Mouse (Mus musculus) neural tube, embryonic 12.5 days (tissue): ENCODE data around the gene Wdr81. TPM values are rescaled to one million over a fixed set of nuclear protein-coding genes. Genes with fewer than 3 reads are reported as not detected.

ENCODE experiments used
- ATAC-seq: fragments of 200-750 bp; cut with Nextera tagmentation; 2 replicates; pipeline ENCODE4 v1.8.0; 2017; ENCODE audit warnings: low read depth, mild to moderate bottlenecking, moderate TSS enrichment, moderate library complexity; ENCODE audit not compliant: low FRiP score
- H3K27ac ChIP-seq: fragments of 300-500 bp; sonication (generic); 2 replicates; pipeline ENCODE4 v1.5.1; 2016
- H3K27me3 ChIP-seq: fragments of 300-500 bp; sonication (generic); replicated peaks from 2 replicates; pipeline ENCODE4 v1.6.1; 2016; ENCODE audit warnings: mild to moderate bottlenecking
- H3K36me3 ChIP-seq: fragments of 300-500 bp; sonication (generic); 2 replicates; pipeline ENCODE4 v1.6.1; 2016; ENCODE audit warnings: mild to moderate bottlenecking
- H3K4me1 ChIP-seq: fragments of 300-500 bp; sonication (generic); 2 replicates; pipeline ENCODE4 v1.6.1; 2016
- H3K4me2 ChIP-seq: fragments of 300-500 bp; sonication (generic); replicated peaks from 2 replicates; pipeline ENCODE4 v1.6.1; 2016; ENCODE audit warnings: mild to moderate bottlenecking
- H3K4me3 ChIP-seq: fragments of 300-500 bp; sonication (generic); 2 replicates; pipeline ENCODE4 v1.5.1; 2016
- H3K9ac ChIP-seq: fragments of 300-500 bp; sonication (generic); 2 replicates; pipeline ENCODE4 v1.6.1; 2016; ENCODE audit warnings: mild to moderate bottlenecking
- H3K9me3 ChIP-seq: fragments of 300-500 bp; sonication (generic); 2 replicates; pipeline ENCODE4 v1.6.1; 2016; ENCODE audit warnings: mild to moderate bottlenecking
- WGBS: fragments of 180-500 bp; shearing (Covaris S2); methylation state at CpG from one replicate; pipeline ENCODE4 v1.1.7; 2016; 5-methylcytosine and 5-hydroxymethylcytosine counted together
- polyA plus RNA-seq: library from polyadenylated mRNA; unstranded; fragments of >200 nt; fragmentation: Nextera tagmentation; extraction: Ambion mirVana; gene quantifications from 2 replicates; pipeline ENCODE4 v1.2.1, GENCODE M21; 2016

The Wdr81 gene
- polyA plus RNA-seq, 1 experiment from 2014 or later = 9.0 TPM

DNA sequence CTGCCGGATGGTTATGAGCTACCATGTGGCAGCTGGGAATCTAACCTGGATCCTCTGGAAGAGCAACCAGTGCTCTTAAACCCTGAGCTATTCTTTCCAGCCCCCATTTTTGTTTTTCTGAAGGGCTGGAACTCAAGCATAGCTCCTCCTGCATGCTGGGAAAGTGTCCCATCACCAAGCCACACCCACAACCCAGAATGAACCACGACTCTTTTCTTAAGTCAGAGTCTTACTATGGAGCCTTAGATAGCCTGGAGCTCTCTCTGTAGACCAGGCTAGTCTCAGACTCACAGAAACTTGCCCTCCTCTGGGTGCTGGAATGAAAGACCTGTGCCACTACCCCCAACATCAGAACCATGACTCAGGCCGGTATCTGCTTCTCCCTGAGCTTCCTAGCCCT is 5.9 kb downstream of the Wdr81 start:
- ATAC-seq = no peak
- peaks cover 36% of the 10 kb centered on the region for H3K36me3 ChIP-seq
- 78% methylated on average over 3 of the region's 3 CpGs for WGBS
- no peak overlapping the region for H3K4me2 ChIP-seq
- H3K4me1 ChIP-seq = peaks cover 6% of the 10 kb centered on the region
- no peaks in the 10 kb centered on the region for H3K27me3 ChIP-seq
- H3K4me3 ChIP-seq = no peak overlapping the region
- H3K9ac ChIP-seq = no peak overlapping the region
- no peaks in the 10 kb centered on the region for H3K9me3 ChIP-seq
- no peak overlapping the region for H3K27ac ChIP-seq

DNA sequence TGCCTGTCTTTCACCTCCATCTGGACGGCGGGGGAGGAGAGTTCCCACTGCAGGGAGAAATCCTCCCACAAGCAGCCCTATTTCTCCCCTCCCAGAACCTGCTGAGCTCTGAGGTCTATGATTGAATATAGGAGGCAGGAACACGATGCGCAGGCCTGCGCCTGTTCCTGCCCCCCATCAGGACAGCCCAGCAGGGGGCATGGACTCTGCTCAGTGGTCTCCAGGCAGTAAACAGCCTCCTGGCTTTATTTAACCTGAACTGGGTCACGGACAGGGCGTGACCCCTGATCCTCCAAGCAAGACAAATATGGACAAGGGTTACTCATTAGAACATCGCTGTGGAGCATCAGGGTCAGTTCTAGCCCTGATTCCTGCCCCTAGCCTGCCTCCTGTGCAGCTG is 10.8 kb downstream of the Wdr81 start:
- Histone ChIP-seq H3K36me3 (peaks cover 39% of the 10 kb centered on the region), H3K9me3 (no peaks in the 10 kb centered on the region), H3K9ac (no peak overlapping the region), H3K4me2 (no peak overlapping the region), H3K4me3 (no peak overlapping the region), H3K27ac (no peak overlapping the region), H3K27me3 (no peaks in the 10 kb centered on the region), H3K4me1 (peaks cover 3% of the 10 kb centered on the region)
- no peak for ATAC-seq
- WGBS = 33% methylated on average over 8 of the region's 8 CpGs

DNA sequence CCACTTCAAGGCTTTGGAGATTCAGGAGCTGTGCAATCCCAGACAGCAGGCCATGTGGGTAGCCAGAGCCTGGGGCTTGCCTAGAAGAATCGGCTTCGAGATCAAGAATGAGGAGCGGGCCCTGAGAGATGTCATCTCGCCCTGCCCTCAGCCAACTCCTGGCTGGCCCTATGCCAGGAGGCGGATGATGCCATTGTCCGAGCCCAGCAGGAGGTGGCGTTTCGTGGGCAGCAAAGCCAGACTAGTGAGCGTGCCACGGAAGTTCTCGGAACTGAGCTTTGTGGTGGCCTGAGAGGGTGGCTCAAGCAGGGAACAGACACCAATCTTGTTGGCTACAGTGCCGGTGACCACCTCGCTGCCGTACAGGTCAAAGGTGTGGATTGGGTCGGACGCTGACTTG is 12.9 kb downstream of the Wdr81 start:
- no peak overlapping the region for H3K4me2 ChIP-seq
- H3K36me3 ChIP-seq = peaks cover 23% of the 10 kb centered on the region
- no peak overlapping the region for H3K9ac ChIP-seq
- no peak for ATAC-seq
- no peak overlapping the region for H3K27ac ChIP-seq
- H3K4me1 ChIP-seq = peaks cover 3% of the 10 kb centered on the region
- H3K27me3 ChIP-seq = no peaks in the 10 kb centered on the region
- no peaks in the 10 kb centered on the region for H3K9me3 ChIP-seq
- 80% methylated on average over 16 of the region's 16 CpGs for WGBS
- no peak overlapping the region for H3K4me3 ChIP-seq

DNA sequence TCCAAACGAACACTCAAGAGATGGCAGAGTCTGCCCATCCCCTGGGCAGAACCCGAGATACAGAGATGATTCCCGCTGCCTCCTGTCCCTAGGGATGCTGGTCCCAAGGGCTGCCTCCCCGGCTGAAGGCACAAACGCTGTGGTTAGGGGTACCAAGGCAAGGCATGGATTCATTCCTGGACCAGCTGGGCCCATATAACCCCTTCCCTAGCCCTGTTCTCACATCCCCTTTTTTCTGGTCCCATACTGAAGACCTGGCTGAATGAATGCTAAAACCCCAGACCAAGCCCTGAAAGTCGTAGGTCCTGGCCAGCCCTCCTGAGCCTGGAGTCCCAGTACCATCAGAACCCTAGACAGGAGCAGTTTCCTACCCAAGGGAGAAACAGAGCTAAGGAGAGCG is 13.5 kb downstream of the Wdr81 start:
- H3K36me3 ChIP-seq = peaks cover 23% of the 10 kb centered on the region
- H3K27ac ChIP-seq = no peak overlapping the region
- no peak overlapping the region for H3K9ac ChIP-seq
- ATAC-seq = no peak
- WGBS = 73% methylated on average over 7 of the region's 7 CpGs
- H3K27me3 ChIP-seq = no peaks in the 10 kb centered on the region
- no peak overlapping the region for H3K4me2 ChIP-seq
- peaks cover 3% of the 10 kb centered on the region for H3K4me1 ChIP-seq
- H3K4me3 ChIP-seq = no peak overlapping the region
- no peaks in the 10 kb centered on the region for H3K9me3 ChIP-seq

DNA sequence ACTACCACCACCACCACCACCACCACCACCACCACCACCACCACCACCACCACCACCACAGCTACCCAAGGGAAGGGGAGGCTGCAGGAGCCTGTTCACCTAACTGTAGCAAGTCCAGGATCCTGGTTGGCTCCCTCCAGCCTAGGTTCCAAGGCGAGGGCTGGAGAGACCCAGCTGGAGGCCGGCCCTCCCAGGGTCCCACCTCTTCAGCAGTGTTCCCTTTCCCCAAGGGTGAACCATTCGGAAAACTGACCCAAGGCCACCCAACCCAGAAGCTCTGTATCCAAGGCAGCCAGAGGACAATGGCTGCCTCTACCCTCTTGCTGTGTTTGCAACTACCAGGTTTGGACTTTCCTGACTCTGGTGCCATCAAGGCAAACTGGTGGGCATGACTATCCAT is 14.6 kb downstream of the Wdr81 start:
- Histone ChIP-seq H3K4me2 (no peak overlapping the region), H3K4me3 (no peak overlapping the region), H3K36me3 (peaks cover 16% of the 10 kb centered on the region), H3K9me3 (no peaks in the 10 kb centered on the region), H3K27me3 (no peaks in the 10 kb centered on the region), H3K27ac (no peak overlapping the region), H3K4me1 (peaks cover 3% of the 10 kb centered on the region), H3K9ac (no peak overlapping the region)
- WGBS = 90% methylated on average over 3 of the region's 3 CpGs
- ATAC-seq = no peak

DNA sequence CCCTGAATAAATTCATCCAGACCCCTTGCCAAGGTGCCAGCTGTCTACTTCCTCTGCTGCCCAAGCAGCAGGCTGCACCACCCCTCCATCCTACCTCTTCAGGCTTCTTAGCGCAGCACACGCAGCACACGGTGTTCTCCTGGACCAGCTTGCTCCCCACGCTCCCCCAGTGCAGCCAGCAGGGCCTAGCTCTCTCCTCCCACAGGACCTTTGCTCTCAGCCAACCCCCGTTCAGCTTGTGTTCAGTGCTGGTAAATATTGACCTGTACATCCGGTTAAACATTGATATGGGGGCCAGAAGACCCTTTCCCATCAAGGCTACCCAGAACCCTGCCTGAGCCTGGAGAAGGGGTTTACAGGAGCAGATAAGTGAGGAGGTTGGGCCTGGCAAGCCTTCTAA is 15.2 kb downstream of the Wdr81 start, which contains the start of gene Serpinf2:
TSS of gene Serpinf2 (minus strand) at position 229 of the 400 bp plus-strand sequence.
- Histone ChIP-seq H3K9ac (no peak within 1 kb of the TSS), H3K36me3 (peaks cover 12% of the 10 kb centered on the region), H3K4me3 (no peak within 1 kb of the TSS), H3K9me3 (0 out of 2 replicates have a peak, but pooled peaks cover 2% of the 10 kb centered on the region), H3K27ac (no peak within 1 kb of the TSS), H3K27me3 (no peaks in the 10 kb centered on the region), H3K4me1 (peaks cover 3% of the 10 kb centered on the region), H3K4me2 (no peak within 1 kb of the TSS)
- 89% methylated on average over 6 of the region's 6 CpGs for WGBS
- no peak for ATAC-seq

DNA sequence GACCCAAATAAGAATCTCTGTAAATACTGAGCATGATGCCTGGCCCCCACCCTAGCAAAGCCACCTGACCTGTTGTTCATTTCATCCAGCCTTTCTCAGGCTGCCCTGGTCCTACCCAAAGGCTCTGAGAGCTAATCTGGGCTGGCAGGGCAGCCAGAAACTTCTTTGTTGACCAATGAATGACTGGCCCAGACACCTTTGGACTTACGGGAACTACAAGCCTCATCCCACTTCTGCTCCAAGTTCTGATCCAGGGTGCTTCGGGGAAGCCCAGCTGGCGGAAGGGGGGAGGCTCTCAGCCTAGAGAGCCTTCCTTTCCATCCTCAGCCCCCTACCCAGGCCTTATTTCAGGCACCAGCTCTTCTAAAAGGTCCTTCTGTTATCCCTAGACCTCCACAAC is 15.7 kb downstream of the Wdr81 start:
- no peak overlapping the region for H3K27ac ChIP-seq
- no peak overlapping the region for H3K4me2 ChIP-seq
- 0 out of 2 replicates have a peak, but pooled peaks cover 5% of the 10 kb centered on the region for H3K9me3 ChIP-seq
- no peak overlapping the region for H3K4me3 ChIP-seq
- ATAC-seq = no peak
- peaks cover 12% of the 10 kb centered on the region for H3K36me3 ChIP-seq
- H3K27me3 ChIP-seq = no peaks in the 10 kb centered on the region
- WGBS = 88% methylated on average over 3 of the region's 3 CpGs
- H3K9ac ChIP-seq = no peak overlapping the region
- H3K4me1 ChIP-seq = peaks cover under 1% of the 10 kb centered on the region

DNA sequence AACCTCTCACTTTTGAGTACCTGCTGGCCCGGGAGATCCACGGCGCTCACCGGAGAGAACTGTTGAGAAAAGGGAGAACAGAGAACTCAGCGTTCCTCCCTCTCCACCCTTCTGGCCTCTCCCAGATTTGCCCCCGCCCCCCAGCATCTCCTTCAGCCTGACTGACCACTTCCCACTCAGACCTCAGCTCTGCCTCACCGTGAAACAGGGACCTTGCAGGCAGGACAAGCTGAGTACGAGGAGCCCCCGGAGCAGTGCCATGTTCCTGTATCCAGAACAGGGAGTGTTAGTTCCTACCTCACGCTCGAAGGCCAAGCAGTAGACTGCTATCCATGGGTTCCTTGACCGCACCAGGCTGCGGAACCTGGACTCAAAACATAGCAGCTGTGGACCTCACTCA is 16.3 kb downstream of the Wdr81 start:
- no peaks in the 10 kb centered on the region for H3K27me3 ChIP-seq
- no peak overlapping the region for H3K4me3 ChIP-seq
- no peak overlapping the region for H3K27ac ChIP-seq
- H3K36me3 ChIP-seq = peaks cover 12% of the 10 kb centered on the region
- 0 out of 2 replicates have a peak, but pooled peaks cover 5% of the 10 kb centered on the region for H3K9me3 ChIP-seq
- WGBS = 83% methylated on average over 13 of the region's 13 CpGs
- ATAC-seq = no peak
- no peaks in the 10 kb centered on the region for H3K4me1 ChIP-seq
- H3K4me2 ChIP-seq = no peak overlapping the region
- H3K9ac ChIP-seq = no peak overlapping the region

DNA sequence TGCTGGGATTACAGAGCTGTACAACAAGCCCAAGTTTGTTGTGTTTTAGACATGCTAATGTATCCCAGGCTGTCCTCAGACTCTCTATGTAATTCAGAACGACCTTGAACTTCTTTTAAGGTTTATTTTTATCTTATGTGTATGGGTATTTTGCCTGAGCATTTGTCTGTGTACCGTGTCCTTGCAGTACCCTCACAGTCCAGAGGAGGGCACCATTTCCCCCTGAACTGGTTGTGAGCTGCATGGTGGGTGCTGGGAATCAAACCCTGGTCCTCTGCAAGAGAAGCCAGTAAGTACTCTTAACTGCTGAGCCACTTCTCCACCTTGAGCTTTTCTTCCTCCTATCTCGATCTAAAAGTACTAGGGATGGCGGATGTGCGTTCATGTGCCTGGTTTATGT is 20.4 kb downstream of the Wdr81 start:
- Histone ChIP-seq H3K9me3 (0 out of 2 replicates have a peak, but pooled peaks cover 5% of the 10 kb centered on the region), H3K27me3 (no peaks in the 10 kb centered on the region), H3K36me3 (no peaks in the 10 kb centered on the region), H3K4me3 (no peak overlapping the region), H3K27ac (no peak overlapping the region), H3K4me2 (no peak overlapping the region), H3K4me1 (no peaks in the 10 kb centered on the region), H3K9ac (no peak overlapping the region)
- no peak for ATAC-seq
- 87% methylated on average over 5 of the region's 5 CpGs for WGBS

DNA sequence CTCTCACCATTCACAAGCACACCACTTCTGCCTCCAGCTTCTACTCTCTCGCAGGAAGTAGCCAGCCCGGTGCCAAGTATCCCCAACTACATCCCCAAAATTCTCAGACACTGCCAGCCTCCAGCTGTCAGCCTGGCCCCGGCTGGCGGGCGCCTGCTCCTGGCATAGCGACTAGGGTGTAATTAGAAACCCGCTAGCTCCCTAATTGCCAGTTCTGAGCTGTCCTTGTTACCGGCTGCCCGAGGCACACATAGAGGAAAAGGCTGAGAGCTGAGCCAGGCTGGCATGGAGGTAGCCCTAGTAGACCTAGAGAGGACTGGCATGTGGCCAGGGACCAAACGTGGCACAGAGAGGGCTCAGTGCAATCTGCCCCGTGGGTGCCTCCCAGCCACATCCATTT is 23.2 kb downstream of the Wdr81 start:
- H3K9ac ChIP-seq = no peak overlapping the region
- no peak overlapping the region for H3K4me3 ChIP-seq
- 85% methylated on average over 11 of the region's 11 CpGs for WGBS
- H3K27me3 ChIP-seq = no peaks in the 10 kb centered on the region
- H3K4me2 ChIP-seq = no peak overlapping the region
- no peak for ATAC-seq
- 0 out of 2 replicates have a peak, but pooled peaks cover 5% of the 10 kb centered on the region for H3K9me3 ChIP-seq
- H3K4me1 ChIP-seq = no peaks in the 10 kb centered on the region
- H3K27ac ChIP-seq = no peak overlapping the region
- no peaks in the 10 kb centered on the region for H3K36me3 ChIP-seq

DNA sequence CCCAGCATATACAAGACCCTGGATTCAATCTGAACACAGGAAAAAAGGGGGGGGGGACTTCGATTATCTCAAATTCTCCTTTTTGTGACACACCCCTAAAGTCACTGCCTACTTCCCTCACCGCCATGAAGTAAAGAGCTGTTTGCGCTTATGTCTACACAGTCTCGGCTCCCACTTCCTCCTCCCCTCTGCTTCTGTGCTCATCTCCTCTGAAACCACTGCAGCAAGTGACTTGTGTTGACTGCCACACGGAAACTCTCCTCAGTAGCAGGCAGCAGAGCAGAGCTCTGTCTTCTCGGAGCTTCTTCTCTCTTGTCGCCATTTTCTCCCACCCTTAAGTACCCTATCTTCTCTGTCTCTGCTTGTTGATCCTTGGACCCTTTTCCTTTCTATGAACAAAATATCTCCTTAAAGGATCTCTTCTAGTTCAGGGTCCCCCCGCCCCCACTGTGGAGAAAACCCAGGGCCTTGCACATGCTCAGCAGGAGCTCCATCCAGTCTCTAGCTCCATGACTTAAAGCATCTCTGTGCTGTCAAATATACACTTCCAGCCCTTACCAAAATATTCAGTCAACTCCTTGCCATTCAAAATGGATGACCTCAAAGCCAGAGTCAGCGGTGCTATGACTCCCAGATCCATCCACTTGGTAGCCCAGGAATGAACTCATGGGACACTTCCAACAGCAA is 25.4 kb downstream of the Wdr81 start:
- Histone ChIP-seq H3K27me3 (no peaks in the 10 kb centered on the region), H3K27ac (no peak overlapping the region), H3K4me1 (no peaks in the 10 kb centered on the region), H3K9me3 (0 out of 2 replicates have a peak, but pooled peaks cover under 1% of the 10 kb centered on the region), H3K36me3 (no peaks in the 10 kb centered on the region), H3K9ac (no peak overlapping the region), H3K4me3 (no peak overlapping the region), H3K4me2 (no peak overlapping the region)
- no peak for ATAC-seq
- WGBS = 89% methylated on average over 9 of the region's 9 CpGs

DNA sequence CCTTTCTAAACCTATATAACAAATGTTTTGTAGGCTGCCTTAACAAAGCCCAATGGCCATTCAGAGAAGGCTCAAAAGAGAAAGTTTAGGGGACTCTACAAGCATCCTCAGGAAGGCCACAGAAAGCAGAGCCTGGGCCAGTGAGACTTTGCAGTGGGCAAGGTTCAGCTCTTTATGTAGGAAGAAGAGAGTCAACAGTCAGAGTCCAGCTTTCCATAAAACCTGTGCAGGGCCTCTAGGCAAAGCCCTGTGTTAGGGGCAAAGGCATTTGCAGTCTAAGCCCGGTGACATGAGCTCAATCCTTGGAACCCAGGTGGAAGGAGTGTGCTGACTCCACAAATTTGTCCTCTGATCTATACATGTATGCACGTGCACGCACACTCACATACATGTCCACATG is 30.1 kb downstream of the Wdr81 start:
- no peak for ATAC-seq
- Histone ChIP-seq H3K27me3 (no peaks in the 10 kb centered on the region), H3K9ac (no peak overlapping the region), H3K4me2 (no peak overlapping the region), H3K27ac (no peak overlapping the region), H3K9me3 (no peaks in the 10 kb centered on the region), H3K4me1 (peaks cover 11% of the 10 kb centered on the region), H3K36me3 (no peaks in the 10 kb centered on the region), H3K4me3 (no peak overlapping the region)
- 88% methylated on average over 3 of the region's 3 CpGs for WGBS

DNA sequence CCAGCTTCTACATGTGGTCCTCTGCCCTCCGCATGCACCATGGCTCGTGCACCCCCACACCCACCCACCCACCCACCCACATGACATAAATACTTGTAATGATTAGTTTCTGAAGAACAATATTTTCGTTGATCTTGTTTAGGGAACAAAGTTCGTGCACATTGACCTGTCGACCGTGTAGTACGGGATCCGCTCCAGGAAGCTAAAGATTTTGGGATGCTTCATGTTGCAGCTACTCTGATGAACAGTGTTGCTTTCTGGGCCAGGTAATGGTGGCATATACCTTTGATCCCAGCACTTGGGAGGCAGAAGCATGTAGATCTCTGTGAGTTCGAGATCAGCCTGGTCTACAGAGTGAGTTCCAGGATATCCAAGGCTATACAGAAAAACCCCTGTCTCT is 30.5 kb downstream of the Wdr81 start:
- H3K4me2 ChIP-seq = no peak overlapping the region
- H3K27me3 ChIP-seq = no peaks in the 10 kb centered on the region
- no peaks in the 10 kb centered on the region for H3K36me3 ChIP-seq
- no peak overlapping the region for H3K9ac ChIP-seq
- ATAC-seq = no peak
- H3K9me3 ChIP-seq = no peaks in the 10 kb centered on the region
- H3K4me1 ChIP-seq = peaks cover 11% of the 10 kb centered on the region
- WGBS = 91% methylated on average over 9 of the region's 9 CpGs
- no peak overlapping the region for H3K27ac ChIP-seq
- H3K4me3 ChIP-seq = no peak overlapping the region
